Mouse (Mus musculus): ENCODE results near the gene Olfr145. TPM values are rescaled to one million over a fixed set of nuclear protein-coding genes. Genes with fewer than 3 reads are reported as not detected.

The Olfr145 gene
- polyA plus RNA-seq (2014; fragmentation: Illumina TruSeq; extraction: RNeasy Lipid Tissue Mini Kit (QIAGEN cat#74804); ENCODE audit: insufficient read depth, low read depth, low replicate concordance) = not detected

GRCm38 (mm10) chr9:37896661-37897060 lies at the start of gene Olfr145:
Gene Olfr145 (plus strand): TSS chr9:37896724.

GRCm38 (mm10) chr9:37853969-37854368 lies 42.6 kb upstream of the Olfr145 start, which contains the start of gene Olfr877:
Gene Olfr877 (plus strand): TSS chr9:37854269.

GRCm38 (mm10) chr9:37917540-37917939 lies 21.0 kb downstream of the Olfr145 start, which contains the start of gene Olfr878:
Gene Olfr878 (plus strand): TSS chr9:37917840.

Other genes with a start within 250 kb of the Olfr145 start
- 63.3 TPM for gene Tbrg1, start 239.4 kb upstream of the Olfr145 start, polyA plus RNA-seq (2014; fragmentation: Illumina TruSeq; extraction: RNeasy Lipid Tissue Mini Kit (QIAGEN cat#74804); ENCODE audit: insufficient read depth, low read depth, low replicate concordance)
- not detected for gene Panx3, start 227.5 kb upstream of the Olfr145 start, polyA plus RNA-seq (2014; fragmentation: Illumina TruSeq; extraction: RNeasy Lipid Tissue Mini Kit (QIAGEN cat#74804); ENCODE audit: insufficient read depth, low read depth, low replicate concordance)
- gene Olfr160, start 180.5 kb upstream of the Olfr145 start, polyA plus RNA-seq (2014; fragmentation: Illumina TruSeq; extraction: RNeasy Lipid Tissue Mini Kit (QIAGEN cat#74804); ENCODE audit: insufficient read depth, low read depth, low replicate concordance) = not detected
- not detected for gene Olfr874, start 151.6 kb upstream of the Olfr145 start, polyA plus RNA-seq (2014; fragmentation: Illumina TruSeq; extraction: RNeasy Lipid Tissue Mini Kit (QIAGEN cat#74804); ENCODE audit: insufficient read depth, low read depth, low replicate concordance)
- not detected for gene Olfr875, start 124.9 kb upstream of the Olfr145 start, polyA plus RNA-seq (2014; fragmentation: Illumina TruSeq; extraction: RNeasy Lipid Tissue Mini Kit (QIAGEN cat#74804); ENCODE audit: insufficient read depth, low read depth, low replicate concordance)
- not detected for gene Olfr876, start 93.7 kb upstream of the Olfr145 start, polyA plus RNA-seq (2014; fragmentation: Illumina TruSeq; extraction: RNeasy Lipid Tissue Mini Kit (QIAGEN cat#74804); ENCODE audit: insufficient read depth, low read depth, low replicate concordance)
- not detected for gene Olfr877, start 42.5 kb upstream of the Olfr145 start, polyA plus RNA-seq (2014; fragmentation: Illumina TruSeq; extraction: RNeasy Lipid Tissue Mini Kit (QIAGEN cat#74804); ENCODE audit: insufficient read depth, low read depth, low replicate concordance)
- gene Olfr878, start 21.1 kb downstream of the Olfr145 start, polyA plus RNA-seq (2014; fragmentation: Illumina TruSeq; extraction: RNeasy Lipid Tissue Mini Kit (QIAGEN cat#74804); ENCODE audit: insufficient read depth, low read depth, low replicate concordance) = not detected
- not detected for gene Olfr881, start 95.1 kb downstream of the Olfr145 start, polyA plus RNA-seq (2014; fragmentation: Illumina TruSeq; extraction: RNeasy Lipid Tissue Mini Kit (QIAGEN cat#74804); ENCODE audit: insufficient read depth, low read depth, low replicate concordance)
- gene Olfr883, start 129.1 kb downstream of the Olfr145 start, polyA plus RNA-seq (2014; fragmentation: Illumina TruSeq; extraction: RNeasy Lipid Tissue Mini Kit (QIAGEN cat#74804); ENCODE audit: insufficient read depth, low read depth, low replicate concordance) = not detected
- not detected for gene Olfr884, start 149.8 kb downstream of the Olfr145 start, polyA plus RNA-seq (2014; fragmentation: Illumina TruSeq; extraction: RNeasy Lipid Tissue Mini Kit (QIAGEN cat#74804); ENCODE audit: insufficient read depth, low read depth, low replicate concordance)
- not detected for gene Olfr885, start 164.6 kb downstream of the Olfr145 start, polyA plus RNA-seq (2014; fragmentation: Illumina TruSeq; extraction: RNeasy Lipid Tissue Mini Kit (QIAGEN cat#74804); ENCODE audit: insufficient read depth, low read depth, low replicate concordance)
- gene Olfr887, start 187.3 kb downstream of the Olfr145 start, polyA plus RNA-seq (2014; fragmentation: Illumina TruSeq; extraction: RNeasy Lipid Tissue Mini Kit (QIAGEN cat#74804); ENCODE audit: insufficient read depth, low read depth, low replicate concordance) = not detected
- gene Olfr888, start 211.4 kb downstream of the Olfr145 start, polyA plus RNA-seq (2014; fragmentation: Illumina TruSeq; extraction: RNeasy Lipid Tissue Mini Kit (QIAGEN cat#74804); ENCODE audit: insufficient read depth, low read depth, low replicate concordance) = not detected
- gene Olfr889, start 218.5 kb downstream of the Olfr145 start, polyA plus RNA-seq (2014; fragmentation: Illumina TruSeq; extraction: RNeasy Lipid Tissue Mini Kit (QIAGEN cat#74804); ENCODE audit: insufficient read depth, low read depth, low replicate concordance) = 0.03 TPM
- not detected for gene Olfr890, start 245.8 kb downstream of the Olfr145 start, polyA plus RNA-seq (2014; fragmentation: Illumina TruSeq; extraction: RNeasy Lipid Tissue Mini Kit (QIAGEN cat#74804); ENCODE audit: insufficient read depth, low read depth, low replicate concordance)

Measured in lung, adult 10 weeks (tissue).